In the genomic region with DNA sequence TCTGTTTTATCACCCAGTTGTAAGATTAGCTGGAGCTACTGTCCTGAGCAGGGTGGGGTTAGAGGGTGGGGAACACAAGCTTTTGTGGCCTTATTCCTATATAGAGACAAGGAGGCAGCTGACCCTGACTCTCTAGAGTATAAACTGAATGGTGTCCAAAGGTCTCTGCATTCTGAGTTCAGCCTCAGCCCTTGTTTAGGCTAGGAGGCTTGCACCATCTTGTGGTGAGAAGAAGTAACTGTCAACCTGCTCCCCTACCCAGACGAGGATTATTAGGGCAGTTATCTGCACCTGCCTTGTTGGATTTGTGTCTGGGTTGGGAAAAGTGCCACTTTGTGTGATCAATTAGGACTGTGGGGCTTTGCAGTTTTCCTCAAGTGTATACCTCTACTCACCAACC, we compare ENCODE assay signal across 8 mouse cellular contexts. TPM values are rescaled to one million over a fixed set of nuclear protein-coding genes. Genes with fewer than 3 reads are reported as not detected.
DNase-seq lines count a peak whose midpoint lies in the region; ATAC-seq and TF ChIP-seq lines count a peak whose summit lies in the region.

No protein-coding gene starts in this region.

- no peak overlapping the region for H3K9ac ChIP-seq in forebrain, postnatal 0 days

- peak; percentile 53 for ATAC-seq in forebrain, postnatal 0 days

- H3K4me1 ChIP-seq in forebrain, postnatal 0 days (ENCODE audit: insufficient read depth): peaks cover 4% of the 10 kb centered on the region; the same call in 1 of the 2 replicates
- peaks cover 19% of the 10 kb centered on the region for H3K4me1 ChIP-seq in forebrain, embryonic 10.5 days
- H3K4me1 ChIP-seq in bone marrow, adult 2 months (ENCODE audit: control insufficient read depth, insufficient read depth, low read length): no peaks in the 10 kb centered on the region

- H3K27me3 ChIP-seq in forebrain, postnatal 0 days (ENCODE audit: insufficient read depth, low read length): no peaks in the 10 kb centered on the region
- H3K27me3 ChIP-seq in forebrain, embryonic 10.5 days (ENCODE audit: poor library complexity, severe bottlenecking): peaks cover 30% of the 10 kb centered on the region

- TF ChIP-seq CTCF in forebrain, postnatal 0 days (IDR thresholded peaks at IDR 0.05; ENCODE audit: low read depth): peak; percentile 79
- TF ChIP-seq CTCF in bone marrow, adult 2 months (IDR thresholded peaks at IDR 0.05; ENCODE audit: control insufficient read depth, insufficient read depth, low read length): peak; percentile 61

- no peak overlapping the region for H3K4me3 ChIP-seq in forebrain, postnatal 0 days (ENCODE audit: low read depth, low read length)
- H3K4me3 ChIP-seq in forebrain, embryonic 10.5 days: no peak overlapping the region
- no peak overlapping the region for H3K4me3 ChIP-seq in bone marrow, adult 2 months (replicated peaks; ENCODE audit: control insufficient read depth, low read depth, low read length)

- no peaks in the 10 kb centered on the region for H3K9me3 ChIP-seq in forebrain, postnatal 0 days (ENCODE audit: low read length)
- no peaks in the 10 kb centered on the region for H3K9me3 ChIP-seq in forebrain, embryonic 10.5 days

- peaks cover 52% of the 10 kb centered on the region for H3K36me3 ChIP-seq in forebrain, postnatal 0 days (ENCODE audit: insufficient read depth)
- H3K36me3 ChIP-seq in forebrain, embryonic 10.5 days (replicated peaks): peaks cover 64% of the 10 kb centered on the region

- TF ChIP-seq POLR2A in bone marrow, adult 2 months (IDR thresholded peaks at IDR 0.05; ENCODE audit: borderline replicate concordance, control insufficient read depth, low read depth, low read length): no peak

- H3K4me2 ChIP-seq in forebrain, postnatal 0 days (ENCODE audit: low read depth): no peak overlapping the region

- DNase-seq in forebrain, postnatal 0 days: peak; percentile 55
- no peak for DNase-seq in forebrain, embryonic 10.5 days (ENCODE audit: extremely low spot score, low spot score)
- peak; percentile 64 for DNase-seq in 416B (ENCODE audit: low read depth)
- DNase-seq in kidney, postnatal 25 days: peak; percentile 56 to 57
- DNase-seq in yolk sac, embryonic 10.5 days (ENCODE audit: low spot score): peak; percentile 56
- DNase-seq in right cerebral cortex, adult 18-20 months: no peak
- no peak for DNase-seq in right cerebral cortex, postnatal 36 days (ENCODE audit: low spot score in 2 of 2)

- H3K27ac ChIP-seq in forebrain, postnatal 0 days (ENCODE audit: low read depth, low read length): no peak overlapping the region
- H3K27ac ChIP-seq in forebrain, embryonic 10.5 days: no peak overlapping the region
- no peak overlapping the region for H3K27ac ChIP-seq in bone marrow, adult 2 months (ENCODE audit: control insufficient read depth, insufficient read depth, low read depth, low read length, poor library complexity)

- 4% methylated on average over 1 of the region's 1 CpGs for WGBS in forebrain, postnatal 0 days
- WGBS in forebrain, embryonic 10.5 days: 55% methylated on average over 1 of the region's 1 CpGs
- WGBS in bone marrow, adult 2 months: 17% methylated on average over 1 of the region's 1 CpGs

RNA-seq across cellular contexts. Expression of gene Gramd2, which starts 1.6 kb away (rescaled TPM):
- total RNA-seq in forebrain, postnatal 0 days (2014; rRNA removed): 5.7 and 8.6 TPM in 2 replicates
- polyA plus RNA-seq in forebrain, postnatal 0 days (2015; fragmentation: Nextera tagmentation; extraction: Ambion mirVana): 4.7 and 5.3 TPM in 2 replicates
- 0.22 and 0.46 TPM in 2 replicates for polyA plus RNA-seq in forebrain, embryonic 10.5 days (2016; fragmentation: Nextera tagmentation; extraction: Ambion mirVana)
- polyA plus RNA-seq in bone marrow, adult 2 months (2011; ENCODE audit: insufficient read depth, insufficient read length, low replicate concordance, missing spikeins): 2.8 TPM in 1 of 2 replicates, not detected in the other

RNA-seq across cellular contexts. Expression of gene Pkm, which starts 22.1 kb away (rescaled TPM):
- total RNA-seq in forebrain, postnatal 0 days (2014; rRNA removed): 677 and 762 TPM in 2 replicates
- 764 and 783 TPM in 2 replicates for polyA plus RNA-seq in forebrain, postnatal 0 days (2015; fragmentation: Nextera tagmentation; extraction: Ambion mirVana)
- 3,207 and 3,346 TPM in 2 replicates for polyA plus RNA-seq in forebrain, embryonic 10.5 days (2016; fragmentation: Nextera tagmentation; extraction: Ambion mirVana)
- polyA plus RNA-seq in bone marrow, adult 2 months (2011; ENCODE audit: insufficient read depth, insufficient read length, low replicate concordance, missing spikeins): 121 and 351 TPM in 2 replicates

Comparison
In these comparisons a context has a peak if more than half of its experiments do, and no peak if none do; other contexts are left out.
1. DNase-seq: peak in forebrain, postnatal 0 days (single experiment), 416B (single experiment), kidney, postnatal 25 days (2 of 2) and yolk sac, embryonic 10.5 days (single experiment); none in forebrain, embryonic 10.5 days (single experiment), right cerebral cortex, adult 18-20 months (single experiment) and right cerebral cortex, postnatal 36 days (0 of 2).